8 mouse cellular contexts compared by ENCODE assay signal in genomic region chr2:173023371-173023851, GRCm38 (mm10). TPM values are rescaled to one million over a fixed set of nuclear protein-coding genes. Genes with fewer than 3 reads are reported as not detected.
DNase-seq lines count a peak whose midpoint lies in the region; ATAC-seq and TF ChIP-seq lines count a peak whose summit lies in the region.

No protein-coding gene starts in this region.

- peaks cover 64 to 84% of the 10 kb centered on the region in 2 experiments for H3K4me1 ChIP-seq in CH12.LX (ENCODE audit: control insufficient read depth in 1 of 2, insufficient read depth in 2 of 2)
- H3K4me1 ChIP-seq in heart, embryonic 15.5 days (replicated peaks) = peaks cover 84% of the 10 kb centered on the region
- peaks cover 79% of the 10 kb centered on the region for H3K4me1 ChIP-seq in liver, embryonic 16.5 days (ENCODE audit: control insufficient read depth, low read depth, low read length)

- no peaks in the 10 kb centered on the region for H3K9me3 ChIP-seq in CH12.LX (replicated peaks; ENCODE audit: low read length)
- no peaks in the 10 kb centered on the region for H3K9me3 ChIP-seq in heart, embryonic 15.5 days (replicated peaks)
- H3K9me3 ChIP-seq in liver, embryonic 16.5 days (replicated peaks; ENCODE audit: control insufficient read depth, low read length) = no peaks in the 10 kb centered on the region

- TF ChIP-seq RAD21 in CH12.LX (IDR thresholded peaks at IDR 0.05; ENCODE audit: low read depth, low read length) = no peak

- no peak for TF ChIP-seq CTCF in CH12.LX (conservative IDR thresholded peaks at IDR 0.05 in 1 of 2, IDR thresholded peaks at IDR 0.05 in 1 of 2; ENCODE audit: low read depth in 2 of 2, low read length in 2 of 2)

- peak; percentile 84 for DNase-seq in CD4-positive helper T cell, adult 2 months (ENCODE audit: low read depth, low spot score)
- DNase-seq in CH12.LX (ENCODE audit: extremely low read depth) = no peak
- no peak for DNase-seq in ovary, postnatal 36 days (ENCODE audit: low spot score)
- DNase-seq in frontal cortex, adult 2 months (ENCODE audit: extremely low spot score in 1 of 2, low spot score in 1 of 2) = no peak

- WGBS in heart, embryonic 15.5 days = 55% methylated on average over 7 of the region's 7 CpGs
- WGBS in liver, embryonic 16.5 days (ENCODE audit: insufficient replicate concordance) = 12% methylated on average over 7 of the region's 7 CpGs

- in situ Hi-C loops in CH12.LX (cut with MboI; ENCODE audit: low pct_ligation_motif_present, low pct_unique_long_range_greater_than_20kb, low sequenced_read_pairs) = loop anchor here (25.0 kb wide), 1 partner anchor 139 kb away; the partner anchor contains the start of gene Pck1

- peaks cover 21% of the 10 kb centered on the region for H3K79me2 ChIP-seq in CH12.LX (replicated peaks; ENCODE audit: control insufficient read depth, extremely low read depth, insufficient read depth, poor library complexity, severe bottlenecking)

- H3K27me3 ChIP-seq in CH12.LX (replicated peaks) = peaks cover 6% of the 10 kb centered on the region
- H3K27me3 ChIP-seq in heart, embryonic 15.5 days = no peaks in the 10 kb centered on the region
- no peaks in the 10 kb centered on the region for H3K27me3 ChIP-seq in liver, embryonic 16.5 days (ENCODE audit: control insufficient read depth, insufficient read depth, low read depth, low read length)

- peak overlapping the region; percentile 72 to 87 (median 79) for H3K4me3 ChIP-seq in CH12.LX (replicated peaks in 1 of 3; ENCODE audit: low read depth in 2 of 3, low read length in 2 of 3, poor library complexity in 1 of 3)
- peak overlapping the region; percentile 81 for H3K4me3 ChIP-seq in heart, embryonic 15.5 days
- peak overlapping the region; percentile 98 for H3K4me3 ChIP-seq in liver, embryonic 16.5 days (ENCODE audit: low read depth, low read length)

- TF ChIP-seq POLR2A in CH12.LX (IDR thresholded peaks at IDR 0.05; ENCODE audit: low read depth, low read length) = no peak

- H3K36me3 ChIP-seq in CH12.LX (replicated peaks in 1 of 2; ENCODE audit: control insufficient read depth in 1 of 2, insufficient read depth in 1 of 2, low read length in 1 of 2) = peaks cover 22 to 53% of the 10 kb centered on the region in 2 experiments
- H3K36me3 ChIP-seq in heart, embryonic 15.5 days = peaks cover 13% of the 10 kb centered on the region; the same call in 1 of the 2 replicates
- H3K36me3 ChIP-seq in liver, embryonic 16.5 days (ENCODE audit: control insufficient read depth, insufficient read depth) = peaks cover 60% of the 10 kb centered on the region

- dilution Hi-C loops in CH12.LX (cut with MboI; ENCODE audit: extremely low pct_ligation_motif_present, extremely low pct_unique_long_range_greater_than_20kb, low sequenced_read_pairs) = no loop called here

- peak overlapping the region; percentile 62; the same call in 1 of the 2 replicates for H3K9ac ChIP-seq in CH12.LX (ENCODE audit: insufficient read depth, low read depth)
- peak overlapping the region; percentile 73 for H3K9ac ChIP-seq in heart, embryonic 15.5 days
- peak overlapping the region; percentile 97 for H3K9ac ChIP-seq in liver, embryonic 16.5 days (ENCODE audit: low read depth, low read length)

- H3K4me2 ChIP-seq in CH12.LX (ENCODE audit: insufficient read depth, low read depth, poor library complexity, severe bottlenecking) = peak overlapping the region; percentile 70
- H3K4me2 ChIP-seq in heart, embryonic 15.5 days = peak overlapping the region; percentile 77
- H3K4me2 ChIP-seq in liver, embryonic 16.5 days (ENCODE audit: low read depth, low read length) = peak overlapping the region; percentile 86

- H3K27ac ChIP-seq in CH12.LX (ENCODE audit: insufficient read depth, low read depth) = no peak overlapping the region
- H3K27ac ChIP-seq in heart, embryonic 15.5 days = peak overlapping the region; percentile 76
- peak overlapping the region; percentile 91 for H3K27ac ChIP-seq in liver, embryonic 16.5 days (ENCODE audit: low read length)

- ATAC-seq in heart, embryonic 15.5 days (replicated peaks; ENCODE audit: insufficient number of reproducible peaks, insufficient read depth, low FRiP score, low read depth) = no peak
- ATAC-seq in liver, embryonic 16.5 days (ENCODE audit: low read depth) = peak; percentile 2; the same call in 1 of the 2 replicates
- ATAC-seq in erythroid progenitor cell, adult 5-6 weeks (replicated peaks; ENCODE audit: low FRiP score, poor library complexity, severe bottlenecking) = no peak
- no peak for ATAC-seq in cerebellum, adult (ENCODE audit: insufficient number of reproducible peaks, low FRiP score, low TSS enrichment)

- TF ChIP-seq EP300 in CH12.LX (IDR thresholded peaks at IDR 0.05; ENCODE audit: low read length) = no peak

TF ChIP-seq in CH12.LX, 34 proteins besides CTCF, POLR2A, EP300 and RAD21:
- TF ChIP-seq ETS1 (conservative IDR thresholded peaks at IDR 0.05; ENCODE audit: low read depth, low read length) (no peak), BHLHE40 (IDR thresholded peaks at IDR 0.05; ENCODE audit: low read depth, low read length) (no peak), POLR2AphosphoS2 (IDR thresholded peaks at IDR 0.05; ENCODE audit: low read depth, low read length) (no peak), SIN3A (IDR thresholded peaks at IDR 0.05; ENCODE audit: low read length) (no peak), MAFK (IDR thresholded peaks at IDR 0.05; ENCODE audit: insufficient replicate concordance, low read length) (no peak), NRF1 (IDR thresholded peaks at IDR 0.05; ENCODE audit: low read depth, low read length) (no peak), ZNF384 (IDR thresholded peaks at IDR 0.05; ENCODE audit: low read depth, low read length) (no peak), UBTF (IDR thresholded peaks at IDR 0.05; ENCODE audit: low read depth, low read length) (no peak)

RNA-seq across cellular contexts. Expression of gene Rbm38, which starts 3.1 kb away (rescaled TPM):
- total RNA-seq in CH12.LX (2012; rRNA removed) = 19.4 and 20.7 TPM in 2 replicates
- 11.3 and 14.4 TPM in 2 replicates for total RNA-seq in CH12.LX (2014; rRNA removed)
- polyA plus RNA-seq in CH12.LX (2012; ENCODE audit: insufficient read length, low read depth) = 83.9 and 85.4 TPM in 2 replicates
- 108 and 120 TPM in 2 replicates for polyA plus RNA-seq in heart, embryonic 15.5 days (2015; fragmentation: Nextera tagmentation; extraction: Ambion mirVana)
- polyA plus RNA-seq in liver, embryonic 16.5 days (2015; fragmentation: Nextera tagmentation; extraction: Ambion mirVana) = 279 and 350 TPM in 2 replicates
- 671 and 849 TPM in 2 replicates for total RNA-seq in erythroid progenitor cell, adult 5-6 weeks (2015; ENCODE audit: low replicate concordance)
- 216 and 291 TPM in 2 replicates for total RNA-seq in erythroid progenitor cell, adult 5-6 weeks (2017; ENCODE audit: low replicate concordance)
- 5.1 and 6.8 TPM in 2 replicates for polyA plus RNA-seq in frontal cortex, adult 2 months (2012; rRNA removed)

RNA-seq across cellular contexts. Expression of gene Rae1, which starts 23.5 kb away (rescaled TPM):
- total RNA-seq in CH12.LX (2012; rRNA removed) (86.3 and 97.7 TPM in 2 replicates), CH12.LX (2014; rRNA removed) (114 and 115 TPM in 2 replicates)
- polyA plus RNA-seq in CH12.LX (2012; ENCODE audit: insufficient read length, low read depth) = 86.1 and 95.0 TPM in 2 replicates
- 84.8 and 96.2 TPM in 2 replicates for polyA plus RNA-seq in heart, embryonic 15.5 days (2015; fragmentation: Nextera tagmentation; extraction: Ambion mirVana)
- 55.2 and 56.6 TPM in 2 replicates for polyA plus RNA-seq in liver, embryonic 16.5 days (2015; fragmentation: Nextera tagmentation; extraction: Ambion mirVana)
- 42.3 and 93.0 TPM in 2 replicates for total RNA-seq in erythroid progenitor cell, adult 5-6 weeks (2015; ENCODE audit: low replicate concordance)
- total RNA-seq in erythroid progenitor cell, adult 5-6 weeks (2017; ENCODE audit: low replicate concordance) = 40.6 and 66.0 TPM in 2 replicates
- 69.7 and 82.4 TPM in 2 replicates for polyA plus RNA-seq in frontal cortex, adult 2 months (2012; rRNA removed)

RNA-seq across cellular contexts. Expression of gene Spo11, which starts 45.9 kb away (rescaled TPM):
- total RNA-seq in CH12.LX (2012; rRNA removed) = 0.13 and 0.34 TPM in 2 replicates
- total RNA-seq in CH12.LX (2014; rRNA removed) = not detected in 2 replicates
- polyA plus RNA-seq in CH12.LX (2012; ENCODE audit: insufficient read length, low read depth) = 0.08 and 0.16 TPM in 2 replicates
- 0.74 TPM in 1 of 2 replicates, not detected in the other for polyA plus RNA-seq in heart, embryonic 15.5 days (2015; fragmentation: Nextera tagmentation; extraction: Ambion mirVana)
- not detected in 2 replicates for polyA plus RNA-seq in liver, embryonic 16.5 days (2015; fragmentation: Nextera tagmentation; extraction: Ambion mirVana)
- total RNA-seq in erythroid progenitor cell, adult 5-6 weeks (2015; ENCODE audit: low replicate concordance) = not detected in 2 replicates
- not detected in 2 replicates for total RNA-seq in erythroid progenitor cell, adult 5-6 weeks (2017; ENCODE audit: low replicate concordance)
- polyA plus RNA-seq in frontal cortex, adult 2 months (2012; rRNA removed) = 0.76 and 1.0 TPM in 2 replicates

Comparison
In these comparisons a context has a peak if more than half of its experiments do, and no peak if none do; other contexts are left out.
1. RNA of gene Rbm38, which starts 3.1 kb away (polyA plus RNA-seq): 279 to 350 TPM in liver, embryonic 16.5 days, 108 to 120 TPM in heart, embryonic 15.5 days and 83.9 to 85.4 TPM in CH12.LX; 5.1 to 6.8 TPM in frontal cortex, adult 2 months; every median in the first group is over 10 times any median in the second.
2. Peak in every context shown above with its lines, with median percentiles within 50 percentile points of each other: H3K4me2 ChIP-seq, H3K4me3 ChIP-seq and H3K9ac ChIP-seq.